Mouse (Mus musculus) liver, embryonic 13.5 days (tissue): Measurements from ENCODE around the gene Clock. TPM values are rescaled to one million over a fixed set of nuclear protein-coding genes. Genes with fewer than 3 reads are reported as not detected.

Experiments
- ATAC-seq: fragments of 200-750 bp; cut with Nextera tagmentation; 2 replicates; pipeline ENCODE4 v1.8.0; 2017; ENCODE audit warnings: low read depth, mild to moderate bottlenecking, moderate number of reproducible peaks, moderate library complexity
- DNase-seq: peaks from one replicate; pipeline ENCODE4 v3.0.0; 2022
- H3K27ac ChIP-seq: fragments of 300-500 bp; sonication (generic); 2 replicates; pipeline ENCODE4 v1.5.1; 2015; ENCODE audit warnings: moderate library complexity, mild to moderate bottlenecking, inconsistent platforms
- H3K27me3 ChIP-seq: fragments of 300-500 bp; sonication (generic); 2 replicates; pipeline ENCODE4 v1.6.1; 2015; ENCODE audit warnings: mild to moderate bottlenecking, inconsistent platforms
- H3K36me3 ChIP-seq: fragments of 300-500 bp; sonication (generic); 2 replicates; pipeline ENCODE4 v1.6.1; 2015; ENCODE audit warnings: mild to moderate bottlenecking, inconsistent platforms
- H3K4me1 ChIP-seq: fragments of 300-500 bp; sonication (generic); replicated peaks from 2 replicates; pipeline ENCODE4 v1.6.1; 2015; ENCODE audit warnings: inconsistent platforms
- H3K4me2 ChIP-seq: fragments of 300-500 bp; sonication (generic); 2 replicates; pipeline ENCODE4 v1.6.1; 2015; ENCODE audit warnings: inconsistent platforms, mild to moderate bottlenecking, moderate library complexity
- H3K4me3 ChIP-seq: fragments of 300-500 bp; sonication (generic); replicated peaks from 2 replicates; pipeline ENCODE4 v1.5.1; 2015; ENCODE audit warnings: mild to moderate bottlenecking, inconsistent platforms
- H3K9ac ChIP-seq: fragments of 300-500 bp; sonication (generic); 2 replicates; pipeline ENCODE4 v1.6.1; 2015; ENCODE audit warnings: mild to moderate bottlenecking, inconsistent platforms
- H3K9me3 ChIP-seq: fragments of 300-500 bp; sonication (generic); replicated peaks from 2 replicates; pipeline ENCODE4 v1.6.1; 2016; ENCODE audit warnings: inconsistent platforms
- WGBS: fragments of 180-500 bp; shearing (Covaris S2); methylation state at CpG from one replicate; pipeline ENCODE4 v1.1.7; 2015; ENCODE audit not compliant: insufficient replicate concordance; 5-methylcytosine and 5-hydroxymethylcytosine counted together
- polyA plus RNA-seq: library from polyadenylated mRNA; unstranded; fragments of >200 nt; fragmentation: Nextera tagmentation; extraction: Ambion mirVana; gene quantifications from 2 replicates; pipeline ENCODE4 v1.2.1, GENCODE M21; 2015

The Clock gene
- polyA plus RNA-seq, 1 experiment from 2014 or later: 1.7 TPM

GRCm38 (mm10) chr5:76176841-76177240 is 127.8 kb downstream of the Clock start:
- H3K9me3 ChIP-seq: no peaks in the 10 kb centered on the region
- no peak overlapping the region for H3K4me3 ChIP-seq
- 47% methylated on average over 11 of the region's 11 CpGs for WGBS
- peaks cover 5% of the 10 kb centered on the region; the same call in 1 of the 2 replicates for H3K27me3 ChIP-seq
- H3K9ac ChIP-seq: no peak overlapping the region
- ATAC-seq (no peak), DNase-seq (no peak)
- peaks cover 17% of the 10 kb centered on the region for H3K4me1 ChIP-seq
- no peak overlapping the region for H3K27ac ChIP-seq
- H3K36me3 ChIP-seq: no peaks in the 10 kb centered on the region
- no peak overlapping the region for H3K4me2 ChIP-seq

- H3K36me3 ChIP-seq: no peaks in the 10 kb centered on the region
- H3K9ac ChIP-seq: no peak overlapping the region
- H3K27ac ChIP-seq: no peak overlapping the region
- 35% methylated on average over 3 of the region's 3 CpGs for WGBS
- H3K27me3 ChIP-seq: peaks cover 5% of the 10 kb centered on the region; the same call in 1 of the 2 replicates
- no peak for DNase-seq
- no peaks in the 10 kb centered on the region for H3K9me3 ChIP-seq
- no peak for ATAC-seq
- peaks cover 17% of the 10 kb centered on the region for H3K4me1 ChIP-seq
- no peak overlapping the region for H3K4me2 ChIP-seq
- no peak overlapping the region for H3K4me3 ChIP-seq
Measured at GRCm38 (mm10) chr5:76176411-76176810, 128.2 kb downstream of the Clock start.

- H3K4me2 ChIP-seq: no peak overlapping the region
- H3K27ac ChIP-seq: no peak overlapping the region
- ATAC-seq (no peak), DNase-seq (no peak)
- no peaks in the 10 kb centered on the region for H3K36me3 ChIP-seq
- no peaks in the 10 kb centered on the region for H3K9me3 ChIP-seq
- WGBS: 65% methylated on average over 4 of the region's 4 CpGs
- no peak overlapping the region for H3K9ac ChIP-seq
- H3K4me3 ChIP-seq: no peak overlapping the region
- H3K4me1 ChIP-seq: peaks cover 17% of the 10 kb centered on the region
- H3K27me3 ChIP-seq: peaks cover 4% of the 10 kb centered on the region; the same call in 1 of the 2 replicates
Measured at GRCm38 (mm10) chr5:76175051-76175450, 129.5 kb downstream of the Clock start.

- H3K36me3 ChIP-seq: no peaks in the 10 kb centered on the region
- no peak for DNase-seq
- no peaks in the 10 kb centered on the region for H3K27me3 ChIP-seq
- H3K4me1 ChIP-seq: peaks cover 3% of the 10 kb centered on the region; the same call in 1 of the 2 replicates
- no peak overlapping the region for H3K4me3 ChIP-seq
- ATAC-seq: no peak
- no peak overlapping the region for H3K4me2 ChIP-seq
- no peaks in the 10 kb centered on the region for H3K9me3 ChIP-seq
- H3K9ac ChIP-seq: no peak overlapping the region
- no peak overlapping the region for H3K27ac ChIP-seq
Measured at GRCm38 (mm10) chr5:76171039-76171438, 133.6 kb downstream of the Clock start.

GRCm38 (mm10) chr5:76170522-76170921 is 134.1 kb downstream of the Clock start:
- H3K36me3 ChIP-seq: no peaks in the 10 kb centered on the region
- no peaks in the 10 kb centered on the region for H3K27me3 ChIP-seq
- whole genome bisulfite sequencing: 68% methylated on average over 4 of the region's 4 CpGs
- ATAC-seq (no peak), DNase-seq (no peak)
- H3K4me3 ChIP-seq: no peak overlapping the region
- H3K27ac ChIP-seq: no peak overlapping the region
- no peak overlapping the region for H3K9ac ChIP-seq
- no peak overlapping the region for H3K4me2 ChIP-seq
- peaks cover 3% of the 10 kb centered on the region; the same call in 1 of the 2 replicates for H3K4me1 ChIP-seq
- H3K9me3 ChIP-seq: no peaks in the 10 kb centered on the region

- Histone ChIP-seq H3K27ac (no peak overlapping the region), H3K4me1 (peaks cover 31% of the 10 kb centered on the region), H3K27me3 (no peaks in the 10 kb centered on the region), H3K4me2 (no peak overlapping the region), H3K9ac (no peak overlapping the region), H3K9me3 (no peaks in the 10 kb centered on the region), H3K4me3 (no peak overlapping the region), H3K36me3 (no peaks in the 10 kb centered on the region)
- DNase-seq (no peak), ATAC-seq (no peak)
- WGBS: 85% methylated on average over 7 of the region's 7 CpGs
Measured at GRCm38 (mm10) chr5:76164827-76165226, 139.8 kb downstream of the Clock start.

- no peak for ATAC-seq
Measured at GRCm38 (mm10) chr5:76163828-76164390, 140.7 kb downstream of the Clock start.

GRCm38 (mm10) chr5:76162926-76163325 is 141.7 kb downstream of the Clock start:
- ATAC-seq (peak; percentile 11; the same call in 1 of the 2 replicates), DNase-seq (no peak)

More at GRCm38 (mm10) chr5:76163828-76164390, 140.7 kb downstream of the Clock start:
- Histone ChIP-seq H3K4me2 (no peak overlapping the region), H3K27ac (no peak overlapping the region), H3K4me3 (no peak overlapping the region), H3K4me1 (peaks cover 31% of the 10 kb centered on the region), H3K9ac (no peak overlapping the region), H3K27me3 (no peaks in the 10 kb centered on the region), H3K9me3 (no peaks in the 10 kb centered on the region), H3K36me3 (no peaks in the 10 kb centered on the region)
- DNase-seq: no peak
- 63% methylated on average over 4 of the region's 4 CpGs for WGBS

GRCm38 (mm10) chr5:76161491-76161890 is 143.1 kb downstream of the Clock start:
- ATAC-seq: peak; percentile 87
- H3K9ac ChIP-seq: no peak overlapping the region

More at GRCm38 (mm10) chr5:76162926-76163325, 141.7 kb downstream of the Clock start:
- WGBS: 44% methylated on average over 5 of the region's 5 CpGs
- Histone ChIP-seq H3K36me3 (no peaks in the 10 kb centered on the region), H3K4me1 (peaks cover 28% of the 10 kb centered on the region), H3K27ac (no peak overlapping the region), H3K9ac (no peak overlapping the region), H3K4me3 (no peak overlapping the region), H3K9me3 (no peaks in the 10 kb centered on the region), H3K4me2 (no peak overlapping the region), H3K27me3 (no peaks in the 10 kb centered on the region)

GRCm38 (mm10) chr5:76160086-76160485 is 144.5 kb downstream of the Clock start:
- Histone ChIP-seq H3K27ac (no peak overlapping the region), H3K9me3 (no peaks in the 10 kb centered on the region), H3K27me3 (no peaks in the 10 kb centered on the region), H3K36me3 (peaks cover 6% of the 10 kb centered on the region; the same call in 1 of the 2 replicates), H3K9ac (no peak overlapping the region), H3K4me2 (no peak overlapping the region), H3K4me1 (peaks cover 28% of the 10 kb centered on the region), H3K4me3 (no peak overlapping the region)
- WGBS: 41% methylated on average over 3 of the region's 3 CpGs
- DNase-seq: no peak
- ATAC-seq: no peak

More at GRCm38 (mm10) chr5:76161491-76161890, 143.1 kb downstream of the Clock start:
- no peak overlapping the region for H3K4me3 ChIP-seq
- H3K4me2 ChIP-seq: peak overlapping the region; percentile 26; the same call in 1 of the 2 replicates
- H3K9me3 ChIP-seq: no peaks in the 10 kb centered on the region
- 19% methylated on average over 6 of the region's 6 CpGs for WGBS
- no peak overlapping the region for H3K27ac ChIP-seq
- DNase-seq: peak; percentile 38
- H3K4me1 ChIP-seq: peaks cover 28% of the 10 kb centered on the region
- H3K36me3 ChIP-seq: no peaks in the 10 kb centered on the region
- no peaks in the 10 kb centered on the region for H3K27me3 ChIP-seq
